Mouse (Mus musculus) WW6 (cell line): Measurements from ENCODE around the gene Spink4.

Experiments used
- DNase-seq: peaks from one replicate; pipeline ENCODE4 v3.0.0-alpha.2; 2013; ENCODE audit warnings: low read depth, low spot score

Spink4 gene

DNA sequence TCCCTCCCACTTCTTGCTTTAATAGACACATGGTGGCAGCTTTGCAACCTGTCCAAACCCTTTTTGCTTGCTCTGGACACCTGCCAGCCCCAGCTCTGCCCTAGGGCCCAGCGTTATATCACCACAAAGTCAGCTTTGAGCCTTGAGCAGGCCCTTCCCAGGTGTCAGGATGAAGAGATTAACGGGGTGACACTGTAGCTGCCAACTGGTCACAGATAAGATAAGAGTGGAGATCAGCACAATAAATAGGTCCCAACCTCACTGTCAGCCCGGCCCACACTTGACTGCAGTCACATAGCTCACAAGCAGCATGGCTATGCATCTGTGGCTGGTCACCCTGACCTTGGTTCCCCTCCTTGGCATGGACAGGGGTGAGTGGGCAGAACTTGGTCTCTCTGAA lies at the start of gene Spink4:
Gene Spink4 (plus strand): TSS at position 268 of the 400 bp plus-strand sequence.
- DNase-seq, result no peak

DNA sequence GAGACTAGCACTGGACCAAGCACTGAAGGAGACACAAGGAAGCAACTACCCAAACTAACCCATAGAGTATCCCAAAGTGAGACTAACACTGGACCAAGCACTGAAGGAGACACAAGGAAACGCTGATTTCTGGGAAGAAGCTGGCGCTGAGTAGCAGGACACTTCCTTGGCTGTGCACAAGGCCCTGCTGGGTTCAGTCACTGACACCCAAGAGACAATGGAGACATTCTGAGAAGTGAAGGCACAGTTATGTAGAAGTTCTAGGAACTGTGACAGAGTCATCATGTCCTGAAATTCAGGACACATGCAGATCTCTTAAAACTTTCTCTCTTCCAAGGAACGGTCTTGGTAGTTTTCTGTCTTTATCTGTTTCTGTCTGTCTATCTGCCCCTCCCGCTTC lies 49.6 kb upstream of the Spink4 start:
- no peak for DNase-seq

DNA sequence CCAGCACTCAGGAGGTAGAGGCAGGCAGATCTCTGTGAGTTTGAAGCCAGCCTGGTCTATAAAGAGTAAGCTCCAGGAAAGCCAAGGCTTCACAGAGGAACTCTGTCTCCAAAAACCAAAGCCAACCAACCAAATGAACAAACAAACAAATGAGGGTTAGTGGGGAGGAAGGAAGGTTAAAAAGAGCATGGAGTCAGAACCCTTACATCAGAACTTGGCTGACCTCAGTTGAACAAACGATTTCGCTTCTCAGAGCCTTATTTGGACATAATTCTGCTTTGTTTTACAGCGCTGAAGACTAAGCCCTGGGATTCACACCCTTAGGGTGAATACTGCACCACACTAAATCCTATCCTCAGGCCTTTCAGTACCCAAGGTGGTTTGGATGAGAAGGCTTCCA lies 47.7 kb upstream of the Spink4 start:
- DNase-seq, result no peak

DNA sequence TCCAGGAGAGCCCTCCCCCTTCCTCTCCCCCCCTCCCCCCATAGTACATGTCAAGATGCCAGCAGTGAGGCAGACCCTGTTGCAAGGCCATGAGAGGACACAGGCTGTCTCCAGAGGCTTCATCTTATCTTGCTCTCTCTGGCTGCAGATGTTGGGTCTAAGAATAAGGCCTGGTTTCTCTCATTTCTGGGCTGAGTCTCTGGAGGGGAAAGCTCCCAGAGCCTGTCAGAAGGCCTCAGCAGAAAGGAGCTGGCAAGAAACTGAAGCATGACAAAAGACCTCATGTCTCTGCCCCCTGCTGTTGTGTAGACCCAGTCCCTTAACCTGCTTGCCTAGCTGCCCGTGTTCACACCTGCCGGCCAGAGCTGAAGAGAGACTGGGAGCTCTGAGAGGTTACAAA lies 46.5 kb upstream of the Spink4 start:
- DNase-seq, result no peak

DNA sequence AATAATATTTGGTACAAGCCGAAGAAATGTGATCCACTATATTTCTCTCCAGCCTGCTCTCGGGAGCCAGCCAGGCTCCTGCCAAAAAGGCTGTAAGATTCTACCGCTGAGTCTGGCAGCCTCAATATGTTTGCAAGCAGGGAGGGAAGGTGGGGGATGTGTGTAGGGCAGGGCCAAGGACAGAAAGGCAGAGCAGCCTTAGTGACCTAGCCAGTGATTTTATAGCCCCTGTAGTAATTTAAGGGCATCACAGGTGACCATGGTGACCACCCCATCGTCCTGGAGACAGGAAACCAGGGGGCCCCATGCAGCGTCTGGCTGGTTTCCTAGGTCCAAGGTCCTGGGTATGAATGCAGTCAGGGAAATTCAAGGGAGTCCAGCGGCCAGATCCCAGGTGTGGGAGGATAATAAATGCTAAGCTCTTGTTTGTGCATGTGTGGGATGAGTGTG lies 45.7 kb upstream of the Spink4 start:
- DNase-seq, result no peak

DNA sequence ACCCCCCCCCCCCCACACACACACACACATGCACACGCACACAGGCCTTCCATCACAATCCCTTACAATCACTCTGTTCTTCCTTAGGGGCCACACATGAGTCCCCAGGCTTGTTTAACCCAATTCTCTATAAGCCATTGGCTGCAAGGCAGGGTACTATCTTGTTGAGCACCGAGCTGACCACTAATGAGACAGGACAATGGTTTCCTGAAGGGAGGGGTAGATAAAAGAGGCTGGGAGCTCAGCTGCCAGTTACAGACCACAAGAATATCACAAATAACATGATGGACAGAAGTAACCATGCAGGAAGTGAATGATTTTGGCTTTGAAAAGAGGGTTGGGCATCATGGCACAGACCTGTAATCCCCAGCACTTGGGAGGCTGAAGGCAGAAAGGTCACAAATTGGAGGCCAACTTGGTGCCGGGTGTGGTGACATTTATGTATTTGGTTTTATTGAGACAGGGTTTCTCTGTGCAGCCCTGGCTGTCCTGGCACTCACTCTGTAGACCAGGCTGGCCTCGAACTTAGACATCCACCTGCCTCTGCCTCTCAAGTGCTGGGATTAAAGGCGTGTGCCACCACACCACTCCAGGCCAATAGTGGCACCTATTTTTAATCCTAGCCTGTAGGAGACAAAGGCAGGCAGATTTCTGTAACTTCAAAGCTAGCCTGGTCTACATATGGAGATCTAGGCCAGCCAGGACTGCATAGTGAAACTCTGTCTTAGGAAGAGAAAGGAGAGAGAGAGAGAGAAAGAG lies 44.9 kb upstream of the Spink4 start:
- no peak for DNase-seq

DNA sequence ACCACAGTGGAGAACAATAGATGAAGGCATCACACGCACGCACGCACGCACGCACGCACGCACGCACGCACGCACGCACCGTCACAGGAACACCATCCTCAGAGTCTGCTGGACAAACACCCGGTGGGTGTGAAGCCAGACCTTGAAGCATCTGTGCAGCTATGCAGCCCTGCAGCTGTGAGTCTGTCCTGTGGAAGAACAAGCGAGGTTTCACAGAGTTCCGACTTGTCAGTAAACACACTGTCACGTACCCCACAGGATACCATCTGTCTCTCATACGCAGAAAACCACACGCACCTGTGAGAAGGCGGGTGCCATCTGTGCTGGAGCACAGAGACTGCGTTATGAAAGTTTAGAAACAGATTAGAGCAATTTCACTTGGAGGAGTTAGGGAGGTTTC lies 44.0 kb upstream of the Spink4 start:
- DNase-seq, result no peak

DNA sequence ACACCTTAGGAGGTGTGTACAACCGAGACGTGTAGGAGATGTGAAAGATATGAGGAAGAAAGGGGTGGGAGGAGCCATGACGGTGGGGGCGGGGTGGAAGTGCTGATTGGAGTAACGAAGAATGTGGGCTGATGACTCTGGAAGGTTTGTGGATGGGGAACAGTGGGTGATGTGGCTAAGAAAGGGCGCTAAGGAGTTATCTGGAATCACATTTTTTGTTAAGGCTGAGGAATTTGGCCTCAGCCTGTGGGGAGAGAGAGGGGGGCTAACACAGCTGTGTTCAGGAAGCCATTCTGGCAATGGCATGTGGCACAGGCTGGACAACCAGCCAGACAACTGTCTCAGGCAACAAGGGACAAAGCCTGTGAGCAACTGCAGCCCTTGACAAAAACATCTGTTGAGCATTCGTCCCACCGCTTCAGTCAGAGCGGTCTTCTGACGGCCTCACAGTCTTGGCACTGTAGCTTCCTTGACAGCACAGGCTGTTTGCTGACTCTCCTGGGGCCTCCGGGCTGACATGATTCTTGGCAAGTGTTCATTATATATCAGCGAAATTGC lies 43.0 kb upstream of the Spink4 start:
- no peak for DNase-seq

DNA sequence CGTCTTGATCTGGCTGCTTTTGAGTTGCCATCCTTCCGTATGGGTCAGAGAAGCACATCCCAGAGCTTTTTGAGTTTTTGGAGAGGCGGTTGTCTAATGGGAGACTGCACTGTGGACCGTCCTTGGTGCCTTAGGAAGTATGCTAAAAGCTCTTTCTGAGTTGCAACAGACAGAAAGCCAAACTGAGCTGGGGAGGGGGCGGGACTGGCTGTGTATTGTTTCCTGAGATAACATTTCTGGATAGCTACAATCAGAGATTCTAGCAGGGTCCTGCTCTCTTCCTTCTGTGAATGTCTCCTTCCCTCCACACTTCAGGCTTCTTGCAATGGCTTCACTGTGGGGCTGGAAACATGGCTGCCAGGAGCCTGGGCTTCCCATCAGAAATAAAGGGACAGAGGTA lies 42.3 kb upstream of the Spink4 start:
- DNase-seq, result no peak

DNA sequence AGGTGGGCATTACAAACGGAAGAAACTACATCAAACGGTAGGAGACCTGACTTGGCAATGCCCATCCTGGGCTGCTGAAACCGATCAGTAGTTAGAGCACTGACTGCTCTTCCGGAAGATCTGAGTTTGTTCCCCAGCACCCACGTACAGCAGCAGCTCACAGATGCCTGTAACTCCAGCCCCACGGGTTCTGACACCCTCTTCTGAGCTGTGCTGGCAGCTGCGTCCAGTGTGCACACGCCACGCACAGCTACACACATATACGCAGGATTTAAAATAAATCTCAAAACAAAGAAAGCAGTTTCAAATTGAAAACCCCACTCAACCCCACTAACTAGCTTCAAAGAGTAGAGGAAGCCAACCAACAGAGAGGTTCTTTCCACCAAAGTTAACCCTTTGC lies 36.7 kb upstream of the Spink4 start:
- DNase-seq, result no peak

DNA sequence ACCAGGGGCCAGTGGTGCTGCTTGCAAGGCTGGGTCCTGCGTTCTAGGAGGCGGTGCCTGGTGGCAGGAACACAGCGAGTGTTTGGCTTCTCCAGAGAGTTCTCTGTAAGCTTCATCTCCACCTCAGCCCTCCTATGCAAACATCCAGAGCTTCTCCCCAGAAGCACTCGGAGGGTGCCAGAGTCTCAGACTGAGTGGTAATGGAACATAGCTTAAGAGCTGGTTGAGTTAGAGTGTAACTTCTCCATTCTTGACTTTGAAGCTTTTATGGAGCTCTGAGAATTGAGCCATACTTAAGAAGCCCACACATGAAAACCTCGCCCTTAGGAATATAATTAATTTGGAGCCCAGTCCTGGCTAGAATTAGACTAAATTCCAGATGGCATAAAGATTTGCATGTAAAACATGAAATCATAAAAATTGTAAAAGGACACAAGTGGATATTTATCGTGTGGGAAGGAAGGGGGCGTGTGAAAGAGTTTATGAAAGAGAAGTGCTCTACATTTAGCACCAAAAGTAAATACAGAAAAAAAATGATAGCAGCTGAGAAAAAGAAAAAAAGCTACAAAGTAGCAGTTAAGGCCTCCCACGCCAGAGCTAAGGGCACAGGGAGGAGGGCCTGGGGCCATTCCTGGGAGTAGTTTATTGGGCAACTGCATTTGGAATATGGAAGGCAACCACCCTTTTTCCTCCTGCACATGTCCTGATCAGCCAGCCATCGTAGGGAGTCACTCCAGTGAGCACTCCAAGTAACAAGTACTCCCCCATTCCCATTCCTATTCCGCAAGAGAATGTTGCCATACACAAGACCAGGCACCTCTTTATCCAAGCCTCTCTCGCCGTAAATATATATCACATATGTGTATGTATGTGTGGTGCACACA lies 35.3 kb upstream of the Spink4 start:
- no peak for DNase-seq

DNA sequence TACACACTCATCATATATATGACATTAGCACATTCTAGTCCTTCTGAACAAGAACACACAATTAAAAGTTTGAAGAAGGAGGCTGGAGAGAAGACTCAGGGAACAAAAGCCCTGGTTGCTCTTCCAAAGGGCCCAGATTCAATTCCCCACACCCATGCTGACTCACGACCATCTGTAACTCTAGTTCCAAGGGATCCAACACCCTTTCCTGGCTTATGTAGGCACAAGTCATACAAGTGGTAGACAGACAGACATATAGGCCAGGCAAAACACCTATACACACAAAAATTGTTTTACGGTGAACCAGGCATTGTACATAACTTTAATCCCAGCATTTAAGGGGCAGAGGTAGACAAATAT lies 34.7 kb upstream of the Spink4 start:
- DNase-seq, result no peak

DNA sequence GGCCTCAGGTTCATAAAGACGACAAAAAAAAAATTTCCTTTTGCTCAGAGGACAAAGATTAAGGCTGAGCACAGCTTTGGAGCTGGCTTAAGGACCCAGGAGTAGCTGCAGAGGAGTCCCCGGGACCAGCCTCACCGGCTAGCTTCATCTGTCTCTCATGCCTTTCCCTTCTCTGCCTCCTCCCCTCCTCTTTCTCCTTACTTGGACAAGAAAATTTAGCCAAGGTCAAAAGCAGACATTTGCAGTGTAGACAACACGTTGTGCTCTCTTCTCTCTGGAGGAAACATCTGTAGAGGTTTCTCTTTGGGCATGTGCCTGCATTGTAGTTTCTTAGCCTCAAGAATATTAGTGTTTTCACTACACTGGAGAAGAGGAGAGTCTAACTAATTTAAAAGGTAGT lies 34.0 kb upstream of the Spink4 start:
- DNase-seq, result no peak

DNA sequence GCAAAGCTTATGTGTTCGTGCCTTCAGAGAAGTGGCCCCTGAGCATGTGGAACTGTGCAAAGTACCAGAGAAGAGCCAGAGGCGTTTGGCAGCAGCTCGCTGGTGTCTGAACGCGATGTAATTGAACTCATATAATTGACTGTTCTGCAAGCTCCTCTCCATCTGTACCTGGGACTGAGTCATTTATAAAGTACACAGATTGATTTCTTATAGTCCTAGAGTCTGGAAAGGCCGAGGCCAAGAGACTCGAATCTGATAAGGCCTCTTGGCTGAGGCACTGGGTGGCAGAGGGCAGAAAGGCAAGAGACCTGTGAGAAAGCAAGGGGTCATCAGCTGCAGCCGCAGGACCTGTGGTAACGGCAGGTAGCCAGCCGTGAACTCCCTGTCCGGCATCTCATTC lies 31.0 kb upstream of the Spink4 start:
- DNase-seq, result no peak

DNA sequence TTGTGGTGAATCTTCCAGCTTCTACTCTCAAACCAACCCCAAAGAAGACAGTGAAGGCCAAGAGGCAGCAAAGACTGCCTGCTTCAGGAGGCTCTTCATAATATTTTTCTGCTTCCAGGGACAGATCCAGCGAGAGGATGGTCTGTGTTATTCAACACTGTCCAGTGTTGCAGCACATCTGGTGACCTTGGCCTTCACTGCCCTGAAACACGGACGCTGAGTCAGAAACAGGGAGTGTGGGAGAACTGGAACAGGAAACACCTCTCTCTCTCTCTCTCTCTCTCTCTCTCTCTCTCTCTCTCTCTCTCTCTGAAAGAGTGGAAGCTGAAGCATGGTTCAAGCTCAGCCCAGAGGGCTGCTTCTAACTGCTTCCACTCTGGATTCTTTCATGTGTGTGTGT lies 30.6 kb upstream of the Spink4 start:
- DNase-seq, result no peak

DNA sequence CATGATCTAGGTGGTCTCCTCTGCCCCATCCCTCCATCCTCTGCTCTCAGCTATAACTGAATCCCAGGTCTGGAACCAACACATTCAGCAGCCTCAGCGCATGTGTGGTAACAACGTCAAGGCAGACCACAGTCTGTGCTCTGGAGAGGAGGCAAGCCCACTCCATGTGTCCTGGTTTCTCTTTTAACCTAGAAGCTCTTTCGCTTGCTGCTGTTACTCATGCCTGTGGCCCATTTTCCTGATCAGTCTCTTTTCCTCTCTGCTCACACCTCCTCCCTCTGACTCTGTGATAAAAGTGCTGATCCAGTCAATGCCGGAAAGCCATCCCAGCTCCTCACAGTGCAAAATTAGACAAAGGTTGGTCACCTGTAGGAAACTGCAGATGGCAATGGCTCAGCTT lies 29.9 kb upstream of the Spink4 start:
- no peak for DNase-seq

DNA sequence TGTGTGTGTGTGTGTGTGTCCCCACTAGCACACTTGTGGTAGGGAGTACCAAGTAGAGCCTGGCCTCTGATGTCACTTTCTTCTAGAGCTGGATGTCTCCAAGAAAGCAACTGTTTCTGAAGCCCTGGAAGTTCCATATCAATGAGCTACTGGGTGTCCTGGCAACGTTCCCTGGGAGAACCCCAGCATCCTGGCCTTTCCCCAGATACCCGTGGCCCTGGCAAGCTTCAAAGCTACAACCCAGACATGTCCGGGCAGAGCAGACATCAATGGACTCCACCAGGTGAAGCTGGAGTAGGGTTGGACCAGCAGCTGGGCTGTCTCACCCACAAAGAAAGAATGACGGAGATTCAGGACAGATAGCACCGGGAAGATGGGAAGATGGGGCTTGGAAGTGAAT lies 28.6 kb upstream of the Spink4 start:
- no peak for DNase-seq

DNA sequence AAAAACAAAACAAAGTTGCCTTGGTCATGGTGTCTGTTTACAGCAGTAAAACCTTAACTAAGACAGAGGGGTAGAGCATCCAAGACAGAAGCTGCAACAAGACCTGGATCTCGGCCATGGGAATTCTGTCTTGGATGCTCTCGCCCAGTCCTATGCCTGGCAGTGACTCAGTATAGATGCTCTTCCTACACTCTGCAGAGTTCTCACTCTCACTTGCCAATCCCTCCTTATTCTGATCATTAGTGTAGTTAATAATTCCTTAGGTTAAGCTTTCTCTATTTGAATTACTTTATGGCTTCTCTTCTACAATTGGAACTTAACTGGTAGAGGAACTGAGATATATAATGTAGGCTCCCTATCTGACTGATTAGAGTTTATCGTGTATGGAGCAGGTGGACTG lies 24.7 kb upstream of the Spink4 start:
- DNase-seq, result no peak

DNA sequence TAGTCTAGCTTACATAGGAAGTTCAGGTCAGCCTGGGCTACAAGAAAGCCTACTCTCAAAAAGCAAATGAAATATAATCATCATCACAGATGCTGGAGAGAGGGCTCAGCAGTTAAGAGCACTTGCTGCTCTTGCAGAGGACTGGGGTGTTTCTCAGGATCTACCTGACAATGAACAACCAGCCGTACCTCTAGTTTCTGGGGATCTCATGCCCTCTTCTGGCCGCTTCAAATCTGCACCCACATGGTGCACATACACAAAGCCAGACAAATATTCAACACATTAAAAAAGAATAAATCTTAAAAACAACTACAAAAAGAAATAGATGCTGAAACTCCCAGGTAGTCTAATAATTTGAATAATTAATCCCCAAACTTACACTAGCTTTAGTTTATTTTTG lies 24.2 kb upstream of the Spink4 start:
- DNase-seq, result no peak

DNA sequence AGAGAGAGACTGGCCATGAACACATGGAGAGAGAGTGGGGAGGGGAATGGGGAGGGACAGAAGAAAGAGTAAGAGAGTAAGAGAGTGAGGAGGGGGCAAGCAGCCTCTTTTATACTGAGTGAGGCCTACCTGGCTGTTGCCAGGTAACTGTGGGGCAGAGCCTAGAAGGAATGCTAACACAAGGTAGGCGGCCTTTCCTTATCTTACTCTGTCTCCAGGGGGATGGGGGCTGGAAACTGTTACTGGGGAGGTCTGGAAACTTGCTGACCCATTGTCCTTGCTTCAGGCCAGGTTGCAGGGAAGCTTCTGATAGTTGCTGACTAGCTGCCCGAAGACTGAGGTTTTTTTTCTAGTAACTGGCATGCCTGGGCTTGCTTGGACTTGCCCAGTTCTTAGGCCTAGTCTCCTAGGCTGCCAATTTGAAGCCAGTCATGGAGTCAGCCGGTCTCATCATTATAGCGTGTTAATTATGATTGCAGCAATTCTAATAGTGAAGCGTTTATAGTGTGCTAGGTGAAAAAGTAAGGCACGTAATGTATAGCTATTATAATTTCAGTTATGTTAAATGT lies 21.3 kb upstream of the Spink4 start:
- DNase-seq, result no peak

DNA sequence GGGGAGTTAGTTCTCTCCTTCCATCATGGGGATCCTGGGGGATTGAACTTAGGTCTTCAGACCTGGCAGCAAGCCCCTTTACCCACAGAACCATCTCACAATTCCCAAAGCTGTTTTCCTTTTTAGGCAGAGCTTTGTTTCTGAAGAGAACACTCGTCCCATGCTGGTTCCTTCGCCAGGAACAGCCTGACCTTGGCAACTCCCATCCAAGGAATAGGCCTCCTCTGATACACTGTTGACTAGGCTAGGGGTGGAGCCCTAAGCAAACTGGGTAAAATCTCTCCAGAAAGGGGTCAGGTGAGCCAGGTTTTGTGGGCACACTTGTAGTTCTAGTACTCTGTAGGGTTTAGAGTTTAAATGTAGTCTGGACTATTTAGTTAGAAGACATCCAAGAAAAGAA lies 20.6 kb upstream of the Spink4 start:
- no peak for DNase-seq

DNA sequence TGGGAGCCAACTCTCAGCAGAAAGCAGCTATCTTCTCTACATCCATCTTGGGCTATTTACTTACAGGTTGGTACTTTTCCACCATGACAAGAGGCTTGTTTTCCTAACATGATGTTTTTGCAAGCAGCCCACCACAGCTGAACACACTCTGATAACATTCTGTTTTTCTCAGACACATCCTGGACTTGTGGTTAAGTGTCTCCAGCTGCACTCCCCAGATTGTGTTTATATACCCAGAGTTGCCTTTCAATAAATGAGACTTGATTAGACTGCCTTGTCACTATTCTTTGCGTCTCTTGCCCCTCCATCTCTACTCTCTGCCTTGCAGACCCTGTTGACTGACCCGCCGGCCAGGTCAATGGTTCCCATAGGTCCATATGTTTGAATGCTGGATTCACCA lies 19.8 kb upstream of the Spink4 start:
- DNase-seq, result no peak

DNA sequence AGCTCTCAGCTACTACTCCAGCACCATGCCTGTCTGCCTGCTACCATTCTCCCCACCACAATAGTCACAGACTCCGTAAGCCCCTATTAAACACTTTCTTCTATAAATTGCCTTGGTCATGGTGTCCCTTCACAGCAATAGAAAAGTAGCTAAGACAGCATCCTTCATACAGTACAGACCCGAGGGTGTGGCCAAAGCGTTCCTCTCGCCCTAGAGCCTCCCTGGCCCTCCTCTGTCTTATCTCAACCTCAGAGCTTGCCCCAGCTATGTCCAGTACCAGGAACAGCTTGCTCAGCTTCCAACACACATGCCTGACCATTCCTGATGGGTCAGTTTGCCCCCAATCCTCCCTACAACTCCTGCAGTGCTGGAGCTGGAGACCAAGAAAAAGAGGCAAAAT lies 19.2 kb upstream of the Spink4 start:
- DNase-seq, result no peak
